20 mouse cellular contexts compared by ENCODE assay signal in the genomic region with DNA sequence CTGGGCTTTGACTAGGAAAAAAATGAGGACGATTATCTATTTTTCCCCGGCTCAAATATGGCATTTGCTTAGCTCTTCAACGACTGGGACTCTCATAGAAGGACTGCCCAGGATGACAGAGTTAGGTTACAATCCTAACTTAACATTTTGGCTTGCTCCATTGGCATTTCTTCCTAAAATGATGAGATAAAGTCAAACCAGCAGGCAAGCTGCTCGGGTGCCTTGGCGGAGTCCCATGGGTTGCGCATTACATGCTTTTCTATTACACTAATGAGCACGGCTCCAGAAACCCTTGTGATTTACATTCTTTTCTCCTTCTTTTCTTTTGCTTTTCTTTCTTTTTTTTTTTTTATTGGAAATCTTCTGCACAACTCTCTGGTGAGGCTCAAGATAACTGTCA.
DNase-seq lines count a peak whose midpoint lies in the region; ATAC-seq and TF ChIP-seq lines count a peak whose summit lies in the region.
"Had no signal": no experiment of that assay in that cellular context is flagged by ENCODE, and none has a peak within 500 bp of the region (broad histone marks: within the 10 kb centered on the region; RNA-seq: fewer than 3 reads in every experiment).

No protein-coding gene starts in this region.

- intact Hi-C loops in gastrocnemius, adult 2 months (cut with DNase I): no loop called here
- intact Hi-C loops in heart, postnatal 36 days (cut with DNase I): no loop called here

- no peak overlapping the region for H3K4me2 ChIP-seq in heart, embryonic 15.5 days
- no peak overlapping the region for H3K4me2 ChIP-seq in hindbrain, embryonic 16.5 days (ENCODE audit: low read length)
- H3K4me2 ChIP-seq: heart, embryonic 13.5 days; hindbrain, embryonic 15.5 days; liver, embryonic 11.5 days had no signal

- H3K9ac ChIP-seq in heart, embryonic 15.5 days: no peak overlapping the region
- H3K9ac ChIP-seq in hindbrain, embryonic 16.5 days (ENCODE audit: low read depth, low read length): no peak overlapping the region
- H3K9ac ChIP-seq: heart, embryonic 13.5 days; hindbrain, embryonic 15.5 days had no signal

- TF ChIP-seq CTCF in gastrocnemius, adult 2 months (IDR thresholded peaks at IDR 0.05): no peak

- H3K27me3 ChIP-seq in heart, embryonic 15.5 days: no peaks in the 10 kb centered on the region
- H3K27me3 ChIP-seq in hindbrain, embryonic 16.5 days (replicated peaks; ENCODE audit: control insufficient read depth, insufficient read depth, low read length): no peaks in the 10 kb centered on the region
- H3K27me3 ChIP-seq: heart, embryonic 13.5 days; hindbrain, embryonic 15.5 days had no signal

- no peak for ATAC-seq in heart, embryonic 15.5 days (replicated peaks; ENCODE audit: insufficient number of reproducible peaks, insufficient read depth, low FRiP score, low read depth)
- no peak for ATAC-seq in hindbrain, embryonic 16.5 days
- ATAC-seq: CD4-positive, CD25-positive, alpha-beta regulatory T cell, adult 4 months; intestine, postnatal 0 days had no signal

- peaks cover 43% of the 10 kb centered on the region for H3K4me1 ChIP-seq in heart, embryonic 15.5 days (replicated peaks)
- peaks cover 3% of the 10 kb centered on the region for H3K4me1 ChIP-seq in hindbrain, embryonic 16.5 days (ENCODE audit: control insufficient read depth, insufficient read depth, low read depth, low read length)

- H3K36me3 ChIP-seq in heart, embryonic 15.5 days: no peaks in the 10 kb centered on the region
- H3K36me3 ChIP-seq in hindbrain, embryonic 16.5 days (ENCODE audit: control insufficient read depth, insufficient read depth, low read length): no peaks in the 10 kb centered on the region
- H3K36me3 ChIP-seq: hindbrain, embryonic 15.5 days had no signal

- 72% methylated on average over 7 of the region's 7 CpGs for WGBS in heart, embryonic 15.5 days
- 66% methylated on average over 7 of the region's 7 CpGs for WGBS in hindbrain, embryonic 16.5 days

- DNase-seq in adrenal gland, postnatal 10 days: peak; percentile 41
- DNase-seq in adrenal gland, adult 8-10 months: no peak
- no peak for DNase-seq in heart, adult 8-10 months (ENCODE audit: low spot score)
- peak; percentile 74 for DNase-seq in gastrocnemius, adult 2 months
- peak; percentile 52 to 53 for DNase-seq in heart, postnatal 36 days
- no peak for DNase-seq in ovary, postnatal 10 days (ENCODE audit: low spot score)
- DNase-seq: cerebellum, adult 11-12 months; cerebellum, postnatal 25 days; thymus, postnatal 25 days had no signal

- 0 out of 2 replicates have a peak overlapping the region, but pooled peaks have one; percentile 17 for H3K27ac ChIP-seq in heart, embryonic 15.5 days
- H3K27ac ChIP-seq in gastrocnemius, adult 2 months: peak overlapping the region; percentile 56
- H3K27ac ChIP-seq in hindbrain, embryonic 16.5 days (ENCODE audit: low read depth, low read length): no peak overlapping the region
- H3K27ac ChIP-seq: heart, embryonic 13.5 days; hindbrain, embryonic 15.5 days; layer of hippocampus, adult 2 months; limb, embryonic 10.5 days; stomach, postnatal 0 days had no signal

- no peak overlapping the region for H3K4me3 ChIP-seq in heart, embryonic 15.5 days
- H3K4me3 ChIP-seq in gastrocnemius, adult 2 months: peak overlapping the region; percentile 24
- no peak overlapping the region for H3K4me3 ChIP-seq in hindbrain, embryonic 16.5 days (ENCODE audit: low read length)
- H3K4me3 ChIP-seq: heart, embryonic 13.5 days; hindbrain, embryonic 15.5 days; layer of hippocampus, adult 2 months; limb, embryonic 10.5 days had no signal

- no peaks in the 10 kb centered on the region for H3K9me3 ChIP-seq in heart, embryonic 15.5 days (replicated peaks)
- H3K9me3 ChIP-seq in hindbrain, embryonic 16.5 days (ENCODE audit: control insufficient read depth, low read length): no peaks in the 10 kb centered on the region
- H3K9me3 ChIP-seq: G1E; heart, embryonic 13.5 days; hindbrain, embryonic 15.5 days; limb, embryonic 10.5 days had no signal

Comparison
In these comparisons a context has a peak if more than half of its experiments do, and no peak if none do; other contexts are left out.
1. DNase-seq: peak in adrenal gland, postnatal 10 days (single experiment), gastrocnemius, adult 2 months (single experiment) and heart, postnatal 36 days (2 of 2); none in adrenal gland, adult 8-10 months (single experiment), heart, adult 8-10 months (single experiment) and ovary, postnatal 10 days (single experiment).